Mouse (Mus musculus) kidney, embryonic 14.5 days (tissue): ENCODE results near the gene Wiz. TPM values are rescaled to one million over a fixed set of nuclear protein-coding genes. Genes with fewer than 3 reads are reported as not detected.
A peak's percentile ranks its signal among the peaks of the same experiment; 100 is the strongest.

Experiments used
- ATAC-seq: fragments of 200-750 bp; cut with Nextera tagmentation; 2 replicates; pipeline ENCODE4 v1.8.0; 2017; ENCODE audit warnings: moderate number of reproducible peaks, mild to moderate bottlenecking, moderate TSS enrichment, moderate library complexity; ENCODE audit not compliant: low FRiP score, low TSS enrichment
- H3K27ac ChIP-seq: fragments of 300-500 bp; sonication (generic); 2 replicates; pipeline ENCODE4 v1.5.1; 2014; ENCODE audit warnings: low read depth, mild to moderate bottlenecking, low read length, moderate library complexity, mixed read lengths
- H3K27me3 ChIP-seq: fragments of 300-500 bp; sonication (generic); 2 replicates; pipeline ENCODE4 v1.6.1; 2014; ENCODE audit warnings: mild to moderate bottlenecking, low read length; ENCODE audit not compliant: control insufficient read depth, insufficient read depth
- H3K36me3 ChIP-seq: fragments of 300-500 bp; sonication (generic); 2 replicates; pipeline ENCODE4 v1.6.1; 2014; ENCODE audit warnings: low read length, mixed read lengths; ENCODE audit not compliant: control insufficient read depth, insufficient read depth
- H3K4me1 ChIP-seq: fragments of 300-500 bp; sonication (generic); 2 replicates; pipeline ENCODE4 v1.6.1; 2014; ENCODE audit warnings: low read length, mixed read lengths; ENCODE audit not compliant: control insufficient read depth, insufficient read depth
- H3K4me2 ChIP-seq: fragments of 300-500 bp; sonication (generic); replicated peaks from 2 replicates; pipeline ENCODE4 v1.6.1; 2014; ENCODE audit warnings: low read depth, mild to moderate bottlenecking, low read length
- H3K4me3 ChIP-seq: fragments of 300-500 bp; sonication (generic); 2 replicates; pipeline ENCODE4 v1.5.1; 2014; ENCODE audit warnings: mild to moderate bottlenecking, low read length
- H3K9ac ChIP-seq: fragments of 300-500 bp; sonication (generic); 2 replicates; pipeline ENCODE4 v1.6.1; 2014; ENCODE audit warnings: low read depth, mild to moderate bottlenecking, low read length, moderate library complexity
- H3K9me3 ChIP-seq: fragments of 300-500 bp; sonication (generic); 2 replicates; pipeline ENCODE4 v1.6.1; 2016; ENCODE audit warnings: low read length; ENCODE audit not compliant: control insufficient read depth
- WGBS: fragments of 180-500 bp; shearing (Covaris S2); extraction: QIAGEN DNeasy Blood & Tissue Kit; methylation state at CpG from one replicate; pipeline ENCODE4 v1.1.7; 2014; 5-methylcytosine and 5-hydroxymethylcytosine counted together
- polyA plus RNA-seq: library from polyadenylated mRNA; unstranded; fragments of >200 nt; fragmentation: Nextera tagmentation; extraction: Ambion mirVana; gene quantifications from 2 replicates; pipeline ENCODE4 v1.2.1, GENCODE M21; 2014

Wiz gene
- polyA plus RNA-seq, 1 experiment from 2014 or later: 37.2 TPM

DNA sequence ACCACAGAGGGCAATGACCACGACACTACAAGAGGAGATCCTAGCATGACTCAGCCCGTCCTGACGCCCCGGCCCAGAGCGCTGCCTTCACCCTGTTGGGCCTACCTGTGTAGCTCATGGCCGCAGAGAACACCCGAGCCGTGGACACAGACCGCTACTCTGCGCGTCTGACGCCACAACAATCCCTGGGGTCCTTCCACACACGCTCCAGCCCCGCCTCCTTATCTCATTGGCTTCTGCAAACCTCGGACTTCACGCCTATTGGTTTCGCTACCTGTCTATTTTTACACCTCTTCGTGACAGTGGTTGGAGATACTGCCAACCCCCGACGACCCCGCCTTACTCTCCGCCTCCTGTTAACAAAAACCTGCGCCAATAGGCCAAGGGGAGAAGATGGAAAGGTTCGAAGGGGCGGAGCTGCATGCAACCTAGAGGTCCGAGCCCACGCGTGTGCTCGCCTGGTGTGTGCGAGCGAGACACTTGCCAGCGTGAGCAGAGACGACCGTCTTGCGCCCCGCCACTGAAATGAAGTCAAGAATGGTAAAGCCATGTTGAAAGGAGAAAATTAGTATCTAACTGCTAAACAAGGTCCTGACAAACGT lies 38.8 kb downstream of the Wiz start, which contains the start of gene Akap8l:
Gene Akap8l (minus strand): TSS at position 226 of the 602 bp plus-strand sequence.
- no peaks in the 10 kb centered on the region for H3K9me3 ChIP-seq
- no peaks in the 10 kb centered on the region for H3K27me3 ChIP-seq
- peak within 1 kb of the TSS; percentile 49; the same call in 1 of the 2 replicates for H3K27ac ChIP-seq
- under 1% methylated on average over 37 of the region's 37 CpGs for WGBS
- H3K4me3 ChIP-seq: peak within 1 kb of the TSS; percentile 81
- H3K36me3 ChIP-seq: peaks cover 26% of the 10 kb centered on the region
- ATAC-seq: peak; percentile 97
- H3K9ac ChIP-seq: peak within 1 kb of the TSS; percentile 75
- H3K4me1 ChIP-seq: peaks cover 4% of the 10 kb centered on the region
- H3K4me2 ChIP-seq: peak within 1 kb of the TSS; percentile 70

GRCm38 (mm10) chr17:32349851-32350381 lies 39.3 kb downstream of the Wiz start:
- Histone ChIP-seq H3K4me1 (peaks cover 4% of the 10 kb centered on the region), H3K9ac (peak overlapping the region; percentile 75), H3K9me3 (no peaks in the 10 kb centered on the region), H3K4me3 (peak overlapping the region; percentile 81), H3K4me2 (peak overlapping the region; percentile 70), H3K27ac (peak overlapping the region; percentile 49; the same call in 1 of the 2 replicates), H3K36me3 (peaks cover 20% of the 10 kb centered on the region), H3K27me3 (no peaks in the 10 kb centered on the region)
- WGBS: 1% methylated on average over 24 of the region's 24 CpGs
- peak; percentile 21 for ATAC-seq

DNA sequence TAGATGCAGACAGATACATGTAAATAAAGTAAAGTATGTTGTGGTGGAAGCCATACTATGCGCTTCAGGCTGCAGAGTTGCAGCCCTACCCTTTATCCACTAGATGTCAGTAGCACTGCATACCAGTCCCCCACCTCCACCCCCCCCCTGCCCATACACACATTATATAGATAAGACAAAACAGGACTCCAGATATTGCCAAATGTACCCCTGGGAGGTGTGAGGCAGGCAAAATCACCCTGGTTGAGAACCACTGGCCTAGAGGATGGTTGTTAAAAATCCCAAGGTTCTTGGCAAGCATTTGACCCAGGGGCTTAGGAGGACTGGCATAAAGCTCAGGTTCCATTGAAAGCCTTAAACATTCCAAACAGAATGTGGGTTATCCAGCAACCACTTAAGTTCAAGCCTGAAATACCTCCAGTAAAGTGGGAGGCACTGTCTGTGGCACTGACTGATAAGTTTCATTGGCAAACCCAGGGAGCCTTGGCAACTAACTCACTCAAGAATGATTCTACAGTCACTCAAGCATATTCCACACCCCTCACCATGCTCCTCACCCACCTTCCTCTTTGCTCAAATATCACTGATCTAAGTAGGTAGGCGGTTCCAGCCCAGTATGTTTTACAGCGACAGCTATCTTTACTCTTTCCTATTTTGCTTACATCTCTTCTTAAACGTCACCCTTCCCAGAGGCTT lies 40.1 kb downstream of the Wiz start:
- Histone ChIP-seq H3K4me2 (peak overlapping the region; percentile 70), H3K9ac (peak overlapping the region; percentile 75; the same call in 1 of the 2 replicates)

DNA sequence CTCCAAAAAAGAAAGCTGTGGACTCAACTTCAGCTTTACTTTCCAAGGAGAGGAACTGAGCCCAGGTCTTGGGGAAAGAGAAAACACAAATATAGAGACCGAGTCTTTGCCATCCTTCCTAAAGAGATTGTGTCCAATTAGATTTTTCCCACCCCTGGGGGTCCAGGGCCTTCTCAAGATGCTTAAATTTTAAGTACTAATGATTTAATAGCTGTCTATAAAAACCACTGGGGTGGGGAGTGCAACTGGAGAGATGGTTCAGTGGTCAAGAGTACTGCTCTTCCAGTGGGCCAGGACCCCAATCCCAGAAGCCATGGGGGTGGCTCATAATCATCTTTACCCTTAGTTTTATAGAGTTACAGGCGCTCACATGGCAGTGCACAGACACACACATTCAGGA lies 40.8 kb downstream of the Wiz start:
- Histone ChIP-seq H3K4me1 (peaks cover 4% of the 10 kb centered on the region), H3K9ac (no peak overlapping the region), H3K4me2 (peak overlapping the region; percentile 70; the same call in 1 of the 2 replicates), H3K9me3 (no peaks in the 10 kb centered on the region), H3K36me3 (peaks cover 18% of the 10 kb centered on the region), H3K27me3 (no peaks in the 10 kb centered on the region), H3K4me3 (no peak overlapping the region; the same call in 1 of the 2 replicates), H3K27ac (no peak overlapping the region)
- no peak for ATAC-seq
- WGBS: 91% methylated on average over 2 of the region's 2 CpGs

More for the DNA sequence above, 40.1 kb downstream of the Wiz start:
- H3K27ac ChIP-seq: 0 out of 2 replicates have a peak overlapping the region, but pooled peaks have one; percentile 8
- no peaks in the 10 kb centered on the region for H3K27me3 ChIP-seq
- no peaks in the 10 kb centered on the region for H3K9me3 ChIP-seq
- ATAC-seq: no peak; the same call in 1 of the 2 replicates
- peaks cover 18% of the 10 kb centered on the region for H3K36me3 ChIP-seq
- H3K4me1 ChIP-seq: peaks cover 4% of the 10 kb centered on the region
- peak overlapping the region; percentile 81 for H3K4me3 ChIP-seq
- WGBS: 8% methylated on average over 4 of the region's 4 CpGs

- ATAC-seq: no peak
- Histone ChIP-seq H3K4me2 (no peak overlapping the region), H3K9me3 (no peaks in the 10 kb centered on the region), H3K27ac (no peak overlapping the region), H3K4me3 (no peak overlapping the region), H3K4me1 (no peaks in the 10 kb centered on the region), H3K27me3 (no peaks in the 10 kb centered on the region), H3K9ac (no peak overlapping the region), H3K36me3 (peaks cover 55% of the 10 kb centered on the region)
- WGBS: 100% methylated on average over 1 of the region's 1 CpGs
Measured at GRCm38 (mm10) chr17:32341102-32341501, 48.1 kb downstream of the Wiz start.

DNA sequence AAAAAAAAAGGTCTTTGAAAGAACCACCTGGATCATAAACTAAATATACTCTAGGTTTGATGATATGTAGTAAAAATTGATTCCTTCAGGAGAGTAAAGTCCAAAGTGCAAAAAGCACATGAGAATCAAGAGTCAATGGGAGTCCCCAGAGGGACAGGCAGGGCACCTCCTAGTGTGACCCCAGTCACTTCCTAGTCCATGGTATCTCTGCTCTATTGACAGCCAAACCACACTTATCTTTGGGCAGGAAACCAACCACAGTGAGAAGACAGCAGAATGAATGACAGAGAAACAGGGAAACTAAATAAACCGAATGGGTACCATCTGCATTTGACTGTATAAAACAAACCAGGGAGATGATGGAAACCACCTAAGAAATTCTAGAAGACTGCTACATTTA lies 49.1 kb downstream of the Wiz start:
- H3K4me1 ChIP-seq: no peaks in the 10 kb centered on the region
- no peak overlapping the region for H3K4me2 ChIP-seq
- H3K4me3 ChIP-seq: no peak overlapping the region
- H3K9me3 ChIP-seq: no peaks in the 10 kb centered on the region
- H3K36me3 ChIP-seq: peaks cover 64% of the 10 kb centered on the region
- WGBS: 89% methylated on average over 1 of the region's 1 CpGs
- no peak for ATAC-seq
- H3K27ac ChIP-seq: no peak overlapping the region
- no peaks in the 10 kb centered on the region for H3K27me3 ChIP-seq
- H3K9ac ChIP-seq: no peak overlapping the region

GRCm38 (mm10) chr17:32335869-32336268 lies 53.4 kb downstream of the Wiz start:
- H3K27me3 ChIP-seq: no peaks in the 10 kb centered on the region
- no peaks in the 10 kb centered on the region for H3K4me1 ChIP-seq
- no peak overlapping the region for H3K4me3 ChIP-seq
- H3K9ac ChIP-seq: no peak overlapping the region
- no peak overlapping the region for H3K4me2 ChIP-seq
- WGBS: 91% methylated on average over 2 of the region's 2 CpGs
- ATAC-seq: no peak
- no peaks in the 10 kb centered on the region for H3K9me3 ChIP-seq
- no peak overlapping the region for H3K27ac ChIP-seq
- H3K36me3 ChIP-seq: peaks cover 81% of the 10 kb centered on the region

- Histone ChIP-seq H3K27me3 (no peaks in the 10 kb centered on the region), H3K4me3 (no peak overlapping the region), H3K4me1 (no peaks in the 10 kb centered on the region), H3K27ac (no peak overlapping the region), H3K9ac (no peak overlapping the region), H3K36me3 (peaks cover 82% of the 10 kb centered on the region), H3K9me3 (no peaks in the 10 kb centered on the region), H3K4me2 (no peak overlapping the region)
- peak; percentile 45; the same call in 1 of the 2 replicates for ATAC-seq
- 89% methylated on average over 12 of the region's 12 CpGs for WGBS
Measured at GRCm38 (mm10) chr17:32334921-32335320, 54.3 kb downstream of the Wiz start.
